Mouse (Mus musculus) kidney, embryonic 14.5 days (tissue): ENCODE data around the gene Mob3b. TPM values are rescaled to one million over a fixed set of nuclear protein-coding genes. Genes with fewer than 3 reads are reported as not detected.

Experiments used
- ATAC-seq: fragments of 200-750 bp; cut with Nextera tagmentation; 2 replicates; pipeline ENCODE4 v1.8.0; 2017; ENCODE audit warnings: moderate number of reproducible peaks, mild to moderate bottlenecking, moderate TSS enrichment, moderate library complexity; ENCODE audit not compliant: low FRiP score, low TSS enrichment
- H3K27ac ChIP-seq: fragments of 300-500 bp; sonication (generic); 2 replicates; pipeline ENCODE4 v1.5.1; 2014; ENCODE audit warnings: low read depth, mild to moderate bottlenecking, low read length, moderate library complexity, mixed read lengths
- H3K27me3 ChIP-seq: fragments of 300-500 bp; sonication (generic); 2 replicates; pipeline ENCODE4 v1.6.1; 2014; ENCODE audit warnings: mild to moderate bottlenecking, low read length; ENCODE audit not compliant: control insufficient read depth, insufficient read depth
- H3K36me3 ChIP-seq: fragments of 300-500 bp; sonication (generic); 2 replicates; pipeline ENCODE4 v1.6.1; 2014; ENCODE audit warnings: low read length, mixed read lengths; ENCODE audit not compliant: control insufficient read depth, insufficient read depth
- H3K4me1 ChIP-seq: fragments of 300-500 bp; sonication (generic); 2 replicates; pipeline ENCODE4 v1.6.1; 2014; ENCODE audit warnings: low read length, mixed read lengths; ENCODE audit not compliant: control insufficient read depth, insufficient read depth
- H3K4me2 ChIP-seq: fragments of 300-500 bp; sonication (generic); replicated peaks from 2 replicates; pipeline ENCODE4 v1.6.1; 2014; ENCODE audit warnings: low read depth, mild to moderate bottlenecking, low read length
- H3K4me3 ChIP-seq: fragments of 300-500 bp; sonication (generic); 2 replicates; pipeline ENCODE4 v1.5.1; 2014; ENCODE audit warnings: mild to moderate bottlenecking, low read length
- H3K9ac ChIP-seq: fragments of 300-500 bp; sonication (generic); 2 replicates; pipeline ENCODE4 v1.6.1; 2014; ENCODE audit warnings: low read depth, mild to moderate bottlenecking, low read length, moderate library complexity
- H3K9me3 ChIP-seq: fragments of 300-500 bp; sonication (generic); 2 replicates; pipeline ENCODE4 v1.6.1; 2016; ENCODE audit warnings: low read length; ENCODE audit not compliant: control insufficient read depth
- WGBS: fragments of 180-500 bp; shearing (Covaris S2); extraction: QIAGEN DNeasy Blood & Tissue Kit; methylation state at CpG from one replicate; pipeline ENCODE4 v1.1.7; 2014; 5-methylcytosine and 5-hydroxymethylcytosine counted together
- polyA plus RNA-seq: library from polyadenylated mRNA; unstranded; fragments of >200 nt; fragmentation: Nextera tagmentation; extraction: Ambion mirVana; gene quantifications from 2 replicates; pipeline ENCODE4 v1.2.1, GENCODE M21; 2014

Gene Mob3b
- polyA plus RNA-seq, 1 experiment from 2014 or later = 13.3 TPM

- Histone ChIP-seq H3K27me3 (no peaks in the 10 kb centered on the region), H3K9ac (peak overlapping the region; percentile 77; the same call in 1 of the 2 replicates), H3K4me2 (peak overlapping the region; percentile 85), H3K4me1 (peaks cover 3% of the 10 kb centered on the region; the same call in 1 of the 2 replicates), H3K4me3 (peak overlapping the region; percentile 69), H3K9me3 (no peaks in the 10 kb centered on the region), H3K36me3 (no peaks in the 10 kb centered on the region), H3K27ac (peak overlapping the region; percentile 74)
- ATAC-seq = peak; percentile 41
- WGBS = 16% methylated on average over 20 of the region's 20 CpGs
These were observed 2.0 kb downstream of the Mob3b start for GRCm38 (mm10) chr4:35155132-35155922.

DNA sequence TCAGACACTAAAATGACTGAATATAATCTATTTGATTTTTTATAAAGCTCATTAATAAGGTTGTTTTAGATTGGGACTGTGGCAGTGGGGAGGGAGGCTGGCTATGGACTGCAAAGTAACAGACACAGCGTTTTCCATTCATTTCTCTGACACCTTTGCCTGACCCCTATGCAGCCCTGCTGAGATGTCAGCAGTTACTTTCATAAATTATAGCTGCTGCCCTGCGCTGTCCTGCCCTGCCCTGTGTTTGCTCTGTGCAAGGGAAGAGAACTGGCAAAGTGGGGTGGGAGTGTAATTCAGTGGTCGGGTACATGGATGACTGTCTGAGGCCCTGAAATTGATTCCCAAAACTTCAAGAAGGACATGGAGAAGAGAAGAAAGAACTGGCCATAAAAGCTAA, 3.2 kb downstream of the Mob3b start:
- H3K36me3 ChIP-seq = no peaks in the 10 kb centered on the region
- no peaks in the 10 kb centered on the region for H3K27me3 ChIP-seq
- no peak overlapping the region for H3K4me3 ChIP-seq
- WGBS = 19% methylated on average over 3 of the region's 3 CpGs
- ATAC-seq = no peak
- no peaks in the 10 kb centered on the region for H3K9me3 ChIP-seq
- no peak overlapping the region for H3K4me2 ChIP-seq
- no peak overlapping the region for H3K27ac ChIP-seq
- no peak overlapping the region for H3K9ac ChIP-seq
- peaks cover 3% of the 10 kb centered on the region; the same call in 1 of the 2 replicates for H3K4me1 ChIP-seq

DNA sequence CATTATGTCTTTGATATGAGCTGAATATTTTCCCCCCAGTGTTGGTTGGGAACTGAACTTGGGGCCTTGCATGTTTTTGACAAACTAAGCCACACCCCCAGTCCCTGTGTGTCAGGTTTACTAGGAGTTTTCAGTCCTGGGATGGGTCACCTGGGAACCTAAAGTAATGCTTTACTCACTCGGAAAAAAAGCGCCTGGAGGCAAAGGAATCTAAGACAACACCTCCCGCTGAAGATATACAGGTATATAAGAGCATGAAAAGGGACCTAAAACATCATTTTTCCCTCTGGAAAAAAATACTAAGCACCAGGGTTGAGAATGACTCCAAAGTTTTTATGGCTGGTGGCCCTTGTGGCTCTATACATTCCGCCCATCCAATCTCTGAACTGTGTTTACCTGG, 5.5 kb downstream of the Mob3b start, which contains the start of gene Ifnk:
TSS of gene Ifnk (plus strand) at position 301 of the 400 bp plus-strand sequence.
- H3K27me3 ChIP-seq = no peaks in the 10 kb centered on the region
- no peak for ATAC-seq
- H3K4me3 ChIP-seq = no peak within 1 kb of the TSS
- WGBS = 88% methylated on average over 4 of the region's 4 CpGs
- no peak within 1 kb of the TSS for H3K27ac ChIP-seq
- no peaks in the 10 kb centered on the region for H3K9me3 ChIP-seq
- H3K4me1 ChIP-seq = peaks cover 3% of the 10 kb centered on the region; the same call in 1 of the 2 replicates
- H3K9ac ChIP-seq = no peak within 1 kb of the TSS
- H3K36me3 ChIP-seq = no peaks in the 10 kb centered on the region
- H3K4me2 ChIP-seq = no peak within 1 kb of the TSS

- H3K4me3 ChIP-seq = no peak overlapping the region
- H3K27ac ChIP-seq = no peak overlapping the region
- H3K4me1 ChIP-seq = peaks cover 3% of the 10 kb centered on the region; the same call in 1 of the 2 replicates
- no peaks in the 10 kb centered on the region for H3K9me3 ChIP-seq
- no peak overlapping the region for H3K9ac ChIP-seq
- no peaks in the 10 kb centered on the region for H3K36me3 ChIP-seq
- no peak for ATAC-seq
- no peaks in the 10 kb centered on the region for H3K27me3 ChIP-seq
- 80% methylated on average over 3 of the region's 3 CpGs for WGBS
- no peak overlapping the region for H3K4me2 ChIP-seq
These were observed 6.6 kb downstream of the Mob3b start for GRCm38 (mm10) chr4:35150706-35151105.

DNA sequence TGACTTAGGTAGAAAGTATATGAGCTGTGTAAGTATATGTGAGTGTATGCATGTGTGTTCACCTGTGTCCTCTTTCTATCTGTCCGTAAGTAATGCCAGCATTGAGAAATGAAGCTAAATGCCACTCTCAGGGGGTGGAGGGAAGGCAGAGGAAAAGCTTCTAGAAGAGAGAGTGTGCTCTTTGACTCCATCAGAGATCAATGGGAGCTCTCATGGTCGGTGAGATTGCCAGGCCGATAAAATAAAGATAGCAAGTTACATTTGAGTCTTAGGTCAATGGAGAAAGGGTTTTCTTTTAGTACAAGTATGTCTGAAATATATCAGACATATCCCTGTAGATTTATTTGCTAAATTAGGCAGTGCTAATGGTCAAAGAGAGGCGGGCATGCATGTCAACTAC, 9.0 kb downstream of the Mob3b start:
- Histone ChIP-seq H3K9me3 (no peaks in the 10 kb centered on the region), H3K4me3 (no peak overlapping the region), H3K27me3 (no peaks in the 10 kb centered on the region), H3K4me1 (no peaks in the 10 kb centered on the region), H3K36me3 (no peaks in the 10 kb centered on the region), H3K27ac (no peak overlapping the region), H3K4me2 (no peak overlapping the region), H3K9ac (no peak overlapping the region)
- 89% methylated on average over 4 of the region's 4 CpGs for WGBS
- no peak for ATAC-seq

- no peak overlapping the region for H3K27ac ChIP-seq
These were observed 10.7 kb downstream of the Mob3b start for GRCm38 (mm10) chr4:35146597-35146996.

DNA sequence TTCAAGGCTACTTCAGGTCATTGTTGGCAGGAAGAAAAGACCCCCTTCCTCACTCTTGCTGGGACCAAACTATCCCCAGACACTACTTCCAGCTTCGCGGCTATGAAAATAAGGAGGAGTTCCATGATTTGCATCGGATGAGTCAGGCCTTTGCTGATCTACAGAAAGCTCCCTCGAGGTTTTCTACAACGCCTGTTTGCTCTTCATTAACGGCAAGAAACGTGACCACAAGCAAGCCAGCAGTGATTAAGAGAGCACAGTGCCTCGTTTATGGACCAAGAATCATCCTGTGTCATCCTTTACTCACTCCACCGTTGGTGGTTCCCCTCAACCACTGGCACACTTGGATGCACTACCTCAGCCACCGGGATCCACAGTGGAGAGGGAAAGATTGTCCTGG, 11.6 kb downstream of the Mob3b start:
- H3K36me3 ChIP-seq = no peaks in the 10 kb centered on the region
- no peak overlapping the region for H3K4me3 ChIP-seq
- no peak for ATAC-seq
- no peak overlapping the region for H3K27ac ChIP-seq
- no peaks in the 10 kb centered on the region for H3K9me3 ChIP-seq
- H3K27me3 ChIP-seq = no peaks in the 10 kb centered on the region
- no peak overlapping the region for H3K4me2 ChIP-seq
- H3K9ac ChIP-seq = no peak overlapping the region
- no peaks in the 10 kb centered on the region for H3K4me1 ChIP-seq
- 87% methylated on average over 10 of the region's 10 CpGs for WGBS

More at GRCm38 (mm10) chr4:35146597-35146996, 10.7 kb downstream of the Mob3b start:
- H3K4me3 ChIP-seq = no peak overlapping the region
- ATAC-seq = no peak
- H3K27me3 ChIP-seq = no peaks in the 10 kb centered on the region
- no peak overlapping the region for H3K4me2 ChIP-seq
- no peaks in the 10 kb centered on the region for H3K9me3 ChIP-seq
- no peaks in the 10 kb centered on the region for H3K36me3 ChIP-seq
- WGBS = 96% methylated on average over 5 of the region's 5 CpGs
- H3K9ac ChIP-seq = no peak overlapping the region
- H3K4me1 ChIP-seq = no peaks in the 10 kb centered on the region

GRCm38 (mm10) chr4:35143472-35144102, 13.7 kb downstream of the Mob3b start:
- Histone ChIP-seq H3K4me3 (no peak overlapping the region), H3K9ac (0 out of 2 replicates have a peak overlapping the region, but pooled peaks have one; percentile 12), H3K27ac (no peak overlapping the region), H3K4me2 (no peak overlapping the region), H3K9me3 (no peaks in the 10 kb centered on the region), H3K4me1 (no peaks in the 10 kb centered on the region), H3K36me3 (no peaks in the 10 kb centered on the region), H3K27me3 (no peaks in the 10 kb centered on the region)
- 69% methylated on average over 12 of the region's 12 CpGs for WGBS
- ATAC-seq = no peak

DNA sequence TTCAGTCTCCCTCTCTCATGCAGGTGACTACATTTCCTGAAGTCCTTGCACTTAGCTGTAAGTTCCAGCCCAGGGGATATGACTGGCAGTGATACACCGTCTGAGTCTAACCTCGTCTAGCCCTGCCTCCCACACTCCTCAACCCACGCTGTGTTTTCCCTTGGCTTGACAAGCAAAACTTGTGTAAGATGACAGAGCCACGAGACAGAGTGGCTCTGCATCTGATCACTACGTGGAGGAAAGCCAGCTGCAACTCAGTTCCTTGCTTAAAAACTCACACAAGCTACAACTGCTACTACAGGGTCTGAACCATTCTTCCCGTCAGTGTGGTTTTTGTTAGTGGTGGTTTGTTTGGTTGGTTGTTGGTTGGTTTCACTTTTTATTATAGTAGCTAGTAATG, 17.0 kb downstream of the Mob3b start:
- no peak overlapping the region for H3K4me3 ChIP-seq
- no peak overlapping the region for H3K9ac ChIP-seq
- 41% methylated on average over 6 of the region's 6 CpGs for WGBS
- no peaks in the 10 kb centered on the region for H3K27me3 ChIP-seq
- ATAC-seq = no peak
- H3K4me2 ChIP-seq = no peak overlapping the region
- H3K36me3 ChIP-seq = no peaks in the 10 kb centered on the region
- H3K27ac ChIP-seq = no peak overlapping the region
- H3K9me3 ChIP-seq = no peaks in the 10 kb centered on the region
- H3K4me1 ChIP-seq = 0 out of 2 replicates have a peak, but pooled peaks cover 3% of the 10 kb centered on the region
